Mouse (Mus musculus) spleen, adult 2 months (tissue): Measurements from ENCODE around the gene Cerk.

Experiments used
- CTCF ChIP-seq: fragments of 200-500 bp; IDR thresholded peaks from 2 replicates; pipeline ENCODE4 v1.5.1; 2011; ENCODE audit warnings: mild to moderate bottlenecking, inconsistent platforms; ENCODE audit not compliant: insufficient read depth, insufficient read length, insufficient replicate concordance; ENCODE audit errors: extremely low read depth
- POLR2A ChIP-seq: fragments of 200-500 bp; IDR thresholded peaks from 2 replicates; pipeline ENCODE4 v1.6.1; 2011; ENCODE audit warnings: low read depth, low read length, inconsistent platforms

DNA sequence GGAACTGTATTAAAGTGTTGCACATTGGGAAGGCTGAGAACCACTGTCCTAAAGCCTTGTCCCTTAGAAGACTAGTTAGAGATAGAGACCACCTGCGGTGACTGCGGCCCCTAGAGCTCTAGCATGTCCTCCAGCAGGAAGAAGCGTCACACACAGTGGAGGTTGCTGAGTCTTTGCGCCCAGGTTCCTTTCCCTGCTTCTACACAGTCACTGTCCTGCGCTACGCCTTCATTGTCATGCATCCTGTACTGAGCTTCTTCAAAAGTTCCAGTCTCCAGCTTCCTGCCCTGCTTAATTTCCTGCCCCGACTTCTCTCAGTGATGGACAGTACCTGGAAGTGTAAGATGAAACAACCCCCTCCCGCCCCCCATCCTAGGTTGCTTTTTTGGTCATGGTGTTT is 43.1 kb upstream of the Cerk start:
- TF ChIP-seq CTCF (no peak), POLR2A (no peak)
